Mouse (Mus musculus): ENCODE measurements around the gene Mei1. TPM values are rescaled to one million over a fixed set of nuclear protein-coding genes. Genes with fewer than 3 reads are reported as not detected.

The Mei1 gene
- total RNA-seq, 2 experiments from 2014 or later = not detected

Other genes with a start within 250 kb of the Mei1 start
- gene Tob2, start 211.2 kb upstream of the Mei1 start, total RNA-seq (2021) = 10 to 100 TPM; 24.1 to 32.3 TPM
- 10 to 100 TPM; 57.9 to 58.9 TPM for gene Phf5a, start 198.1 kb upstream of the Mei1 start, total RNA-seq (2021)
- gene Aco2, start 197.7 kb upstream of the Mei1 start, total RNA-seq (2021) = 1,000 to 10,000 TPM; 1,419 to 1,465 TPM
- 1 to 10 TPM; 7.9 to 9.1 TPM for gene Polr3h, start 143.8 kb upstream of the Mei1 start, total RNA-seq (2021)
- 1 to 10 TPM; 6.3 to 8.8 TPM for gene Csdc2, start 133.2 kb upstream of the Mei1 start, total RNA-seq (2021)
- gene Pmm1, start 109.1 kb upstream of the Mei1 start, total RNA-seq (2021) = 10 to 100 TPM; 21.1 to 22.2 TPM
- gene 1700029P11Rik, start 89.5 kb upstream of the Mei1 start, total RNA-seq (2021) = not detected
- gene Xrcc6, start 82.2 kb upstream of the Mei1 start, total RNA-seq (2021) = 10 to 100 TPM; 26.6 to 27.4 TPM
- gene Desi1, start 36.1 kb upstream of the Mei1 start, total RNA-seq (2021) = 10 to 100 TPM; 27.1 to 27.4 TPM
- 10 to 100 TPM; 63.4 to 69.5 TPM for gene Snu13, start 22.4 kb upstream of the Mei1 start, total RNA-seq (2021)
- gene 4930407I10Rik, start 10.8 kb upstream of the Mei1 start, total RNA-seq (2021) = not detected
- gene Ccdc134, start 57.9 kb downstream of the Mei1 start, total RNA-seq (2021) = 1 to 10 TPM; 6.1 to 8.3 TPM
- 10 to 100 TPM; 79.0 to 84.5 TPM for gene Srebf2, start 77.2 kb downstream of the Mei1 start, total RNA-seq (2021)
- gene Shisa8, start 142.8 kb downstream of the Mei1 start, total RNA-seq (2021) = under 1 TPM; 0.52 to 0.95 TPM
- under 1 TPM; 0.36 to 0.41 TPM for gene Tnfrsf13c, start 154.4 kb downstream of the Mei1 start, total RNA-seq (2021)
- 10 to 100 TPM; 23.8 to 24.7 TPM for gene Cenpm, start 174.8 kb downstream of the Mei1 start, total RNA-seq (2021)
- not detected for gene 1500009C09Rik, start 182.4 kb downstream of the Mei1 start, total RNA-seq (2021)
- gene Sept3, start 204.9 kb downstream of the Mei1 start, total RNA-seq (2021) = 1 to 10 TPM; 1.3 to 1.9 TPM
- gene Wbp2nl, start 229.0 kb downstream of the Mei1 start, total RNA-seq (2021) = under 1 TPM; 0.43 TPM